Mouse (Mus musculus) kidney, postnatal 0 days (tissue): ENCODE measurements at regions not wholly inside any gene's neighbourhood (a gene's known extent, or its start where the extent isn't known, plus 50 kb on each side); places are given as distances from the start of the nearest gene placed in this dataset.
A peak's percentile ranks its signal among the peaks of the same experiment; 100 is the strongest.

Source experiments
- ATAC-seq: fragments of 200-750 bp; cut with Nextera tagmentation; replicated peaks from 2 replicates; pipeline ENCODE4 v1.8.0; 2017; ENCODE audit warnings: low read depth, moderate number of reproducible peaks, moderate TSS enrichment, moderate library complexity; ENCODE audit not compliant: low FRiP score
- DNase-seq: peaks from one replicate; pipeline ENCODE4 v3.0.0-alpha.2; 2016; ENCODE audit warnings: low spot score
- H3K27ac ChIP-seq: fragments of 300-500 bp; sonication (generic); 2 replicates; pipeline ENCODE4 v1.5.1; 2014; ENCODE audit warnings: mild to moderate bottlenecking
- H3K27me3 ChIP-seq: fragments of 300-500 bp; sonication (generic); 2 replicates; pipeline ENCODE4 v1.6.1; 2014; ENCODE audit warnings: low read length, mixed read lengths; ENCODE audit not compliant: insufficient read depth
- H3K36me3 ChIP-seq: fragments of 300-500 bp; sonication (generic); 2 replicates; pipeline ENCODE4 v1.6.1; 2014; ENCODE audit warnings: low read length, mixed read lengths; ENCODE audit not compliant: insufficient read depth
- H3K4me1 ChIP-seq: fragments of 300-500 bp; sonication (generic); replicated peaks from 2 replicates; pipeline ENCODE4 v1.6.1; 2014; ENCODE audit warnings: antibody characterized with exemption, low read length, mixed read lengths; ENCODE audit not compliant: insufficient read depth
- H3K4me2 ChIP-seq: fragments of 300-500 bp; sonication (generic); 2 replicates; pipeline ENCODE4 v1.6.1; 2014; ENCODE audit warnings: mild to moderate bottlenecking, low read length, moderate library complexity, mixed read lengths
- H3K4me3 ChIP-seq: fragments of 300-500 bp; sonication (generic); replicated peaks from 2 replicates; pipeline ENCODE4 v1.5.1; 2014; ENCODE audit warnings: low read depth, low read length
- H3K9ac ChIP-seq: fragments of 300-500 bp; sonication (generic); 2 replicates; pipeline ENCODE4 v1.6.1; 2014; ENCODE audit warnings: low read depth, low read length
- H3K9me3 ChIP-seq: fragments of 300-500 bp; sonication (generic); replicated peaks from 2 replicates; pipeline ENCODE4 v1.6.1; 2016; ENCODE audit warnings: low read length, inconsistent platforms, mixed read lengths
- CTCF ChIP-seq: IDR thresholded peaks from 2 replicates; pipeline ENCODE4 v1.5.1; 2016; ENCODE audit warnings: antibody characterized with exemption, low read depth, mild to moderate bottlenecking, moderate library complexity
- WGBS: fragments of 180-500 bp; shearing (Covaris S2); extraction: QIAGEN DNeasy Blood & Tissue Kit; methylation state at CpG from one replicate; pipeline ENCODE4 v1.1.7; 2014; 5-methylcytosine and 5-hydroxymethylcytosine counted together

DNA sequence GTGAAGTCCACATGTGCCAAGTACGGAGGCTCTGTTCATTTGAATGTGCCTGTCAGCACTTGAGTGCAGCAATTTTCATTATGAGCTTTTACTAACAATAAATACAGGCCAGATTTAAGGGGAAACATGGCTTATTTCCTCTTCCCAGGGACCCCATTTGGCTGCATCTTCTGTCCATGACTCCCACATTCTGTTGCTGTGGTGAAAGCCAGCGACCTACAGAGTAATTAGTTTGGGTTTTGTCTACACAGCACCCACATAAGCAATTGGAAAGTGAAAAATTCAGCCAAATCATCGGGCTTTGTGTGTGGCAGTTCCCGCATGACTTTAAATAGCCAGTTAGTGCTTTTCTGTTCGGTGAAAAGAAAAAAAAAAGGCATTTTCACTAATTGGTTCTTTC lies 76.7 kb upstream of the Sp4 start:
- H3K4me3 ChIP-seq = no peak overlapping the region
- H3K27ac ChIP-seq = no peak overlapping the region
- ATAC-seq = no peak
- H3K9ac ChIP-seq = no peak overlapping the region
- no peaks in the 10 kb centered on the region for H3K9me3 ChIP-seq
- WGBS = 78% methylated on average over 5 of the region's 5 CpGs
- no peaks in the 10 kb centered on the region for H3K4me1 ChIP-seq
- H3K4me2 ChIP-seq = no peak overlapping the region
- H3K27me3 ChIP-seq = no peaks in the 10 kb centered on the region
- no peaks in the 10 kb centered on the region for H3K36me3 ChIP-seq
- TF ChIP-seq CTCF = no peak
- DNase-seq = no peak

- Histone ChIP-seq H3K4me2 (no peak overlapping the region), H3K27me3 (no peaks in the 10 kb centered on the region), H3K4me1 (no peaks in the 10 kb centered on the region), H3K27ac (no peak overlapping the region), H3K36me3 (no peaks in the 10 kb centered on the region), H3K9ac (no peak overlapping the region), H3K9me3 (no peaks in the 10 kb centered on the region), H3K4me3 (no peak overlapping the region)
- 69% methylated on average over 14 of the region's 14 CpGs for WGBS
- ATAC-seq (no peak), DNase-seq (no peak)
- no peak for TF ChIP-seq CTCF
These were observed 75.6 kb upstream of the Sp4 start for GRCm38 (mm10) chr12:118376521-118377493.

- Histone ChIP-seq H3K4me1 (no peaks in the 10 kb centered on the region), H3K9ac (no peak overlapping the region), H3K27ac (no peak overlapping the region), H3K4me2 (no peak overlapping the region), H3K36me3 (no peaks in the 10 kb centered on the region), H3K9me3 (no peaks in the 10 kb centered on the region), H3K4me3 (no peak overlapping the region), H3K27me3 (no peaks in the 10 kb centered on the region)
- ATAC-seq = no peak
- WGBS = 87% methylated on average over 6 of the region's 6 CpGs
- no peak for TF ChIP-seq CTCF
- DNase-seq = no peak
These were observed 72.0 kb upstream of the Sp4 start for GRCm38 (mm10) chr12:118373250-118373649.

DNA sequence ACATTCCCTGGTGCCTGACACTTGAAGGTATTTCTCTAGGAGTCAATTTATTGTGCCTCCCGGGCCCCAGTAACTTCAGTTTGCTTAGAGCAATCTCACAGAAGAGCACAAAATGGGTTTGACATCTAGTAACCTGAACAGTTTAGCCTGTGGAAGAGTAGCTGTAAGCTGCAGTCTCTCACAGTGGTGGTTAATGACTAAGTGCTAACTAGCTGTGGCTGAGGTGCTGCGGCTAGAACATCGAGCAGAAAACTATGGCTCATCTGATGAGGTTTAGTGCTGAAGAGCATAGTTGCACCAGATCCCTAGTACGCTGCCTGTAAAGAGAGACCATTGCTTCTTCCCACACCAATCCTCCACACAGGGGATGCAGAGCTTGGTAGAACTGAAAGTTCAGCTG lies 70.7 kb upstream of the Sp4 start:
- TF ChIP-seq CTCF = no peak
- DNase-seq (no peak), ATAC-seq (no peak)
- Histone ChIP-seq H3K4me3 (no peak overlapping the region), H3K27me3 (no peaks in the 10 kb centered on the region), H3K9ac (no peak overlapping the region), H3K4me2 (no peak overlapping the region), H3K9me3 (no peaks in the 10 kb centered on the region), H3K36me3 (no peaks in the 10 kb centered on the region), H3K4me1 (no peaks in the 10 kb centered on the region), H3K27ac (no peak overlapping the region)
- 67% methylated on average over 4 of the region's 4 CpGs for WGBS

DNA sequence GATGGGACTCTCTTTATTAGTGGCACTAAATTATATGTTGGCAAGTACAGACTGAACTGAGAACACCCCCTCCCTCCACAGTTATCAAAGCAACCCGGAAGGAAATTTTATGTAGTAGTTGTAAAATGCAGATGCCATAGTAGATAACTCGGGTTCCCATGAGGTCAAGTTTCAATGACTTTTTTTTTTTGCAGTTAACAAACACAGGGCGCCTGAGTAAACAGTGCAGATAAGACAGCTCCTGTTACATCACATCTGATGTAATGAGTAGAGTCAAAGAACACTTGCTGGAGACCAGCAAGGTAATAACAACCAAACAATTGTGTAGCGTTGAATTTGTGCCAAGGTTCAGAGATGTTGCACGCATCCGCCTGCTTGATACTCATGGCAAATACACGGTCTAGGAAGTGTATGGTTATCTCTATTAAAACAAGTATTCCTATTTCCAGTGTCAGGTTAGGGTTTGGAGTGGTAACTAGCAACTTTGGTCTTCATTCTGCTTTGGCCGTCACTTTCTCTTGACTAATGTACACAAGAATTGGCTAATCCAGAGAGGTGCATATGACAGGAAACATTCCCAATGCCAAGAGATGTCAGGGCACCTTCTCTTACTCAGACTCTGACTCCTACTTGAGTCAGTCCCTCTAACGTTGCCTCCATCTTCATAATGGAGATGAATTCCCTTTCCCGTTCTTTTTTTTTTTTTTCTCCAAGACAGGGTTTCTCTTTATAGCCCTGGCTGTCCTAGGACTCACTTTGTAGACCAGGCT lies 66.3 kb upstream of the Sp4 start:
- Histone ChIP-seq H3K9me3 (no peaks in the 10 kb centered on the region), H3K27ac (no peak overlapping the region), H3K36me3 (no peaks in the 10 kb centered on the region), H3K4me3 (no peak overlapping the region), H3K27me3 (no peaks in the 10 kb centered on the region), H3K4me2 (no peak overlapping the region), H3K9ac (no peak overlapping the region), H3K4me1 (no peaks in the 10 kb centered on the region)
- 44% methylated on average over 10 of the region's 10 CpGs for WGBS
- DNase-seq (peak; percentile 36), ATAC-seq (no peak)
- TF ChIP-seq CTCF = no peak

DNA sequence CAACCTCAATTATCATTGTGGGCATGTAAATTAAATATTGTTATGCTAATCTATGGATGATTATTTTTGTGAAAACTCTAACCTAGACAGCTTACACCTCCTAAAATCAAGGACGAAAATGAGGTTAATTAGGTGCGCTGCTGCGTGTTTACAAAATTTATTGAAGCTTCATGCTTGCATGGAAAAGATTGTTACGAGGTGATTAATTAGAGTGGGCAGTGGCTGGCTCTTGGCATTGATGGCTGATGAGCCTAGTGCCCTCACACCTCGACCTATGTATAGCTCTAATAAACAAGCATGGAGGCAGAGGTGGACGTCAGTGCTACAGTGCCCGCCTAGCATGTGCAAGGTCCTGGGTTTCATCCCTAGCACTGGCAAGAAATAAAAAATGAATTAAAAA lies 51.6 kb upstream of the Sp4 start:
- H3K9me3 ChIP-seq = no peaks in the 10 kb centered on the region
- no peak overlapping the region for H3K4me3 ChIP-seq
- no peak for TF ChIP-seq CTCF
- no peaks in the 10 kb centered on the region for H3K27me3 ChIP-seq
- ATAC-seq (no peak), DNase-seq (no peak)
- WGBS = 57% methylated on average over 7 of the region's 7 CpGs
- H3K4me2 ChIP-seq = no peak overlapping the region
- no peak overlapping the region for H3K27ac ChIP-seq
- no peak overlapping the region for H3K9ac ChIP-seq
- H3K4me1 ChIP-seq = no peaks in the 10 kb centered on the region
- no peaks in the 10 kb centered on the region for H3K36me3 ChIP-seq
